Mouse (Mus musculus): ENCODE data around the gene Rad21l. TPM values are rescaled to one million over a fixed set of nuclear protein-coding genes. Genes with fewer than 3 reads are reported as not detected.
A peak's percentile ranks its signal among the peaks of the same experiment; 100 is the strongest.

The Rad21l gene
- polyA plus RNA-seq, 1 experiment from 2014 or later, result not detected

DNA sequence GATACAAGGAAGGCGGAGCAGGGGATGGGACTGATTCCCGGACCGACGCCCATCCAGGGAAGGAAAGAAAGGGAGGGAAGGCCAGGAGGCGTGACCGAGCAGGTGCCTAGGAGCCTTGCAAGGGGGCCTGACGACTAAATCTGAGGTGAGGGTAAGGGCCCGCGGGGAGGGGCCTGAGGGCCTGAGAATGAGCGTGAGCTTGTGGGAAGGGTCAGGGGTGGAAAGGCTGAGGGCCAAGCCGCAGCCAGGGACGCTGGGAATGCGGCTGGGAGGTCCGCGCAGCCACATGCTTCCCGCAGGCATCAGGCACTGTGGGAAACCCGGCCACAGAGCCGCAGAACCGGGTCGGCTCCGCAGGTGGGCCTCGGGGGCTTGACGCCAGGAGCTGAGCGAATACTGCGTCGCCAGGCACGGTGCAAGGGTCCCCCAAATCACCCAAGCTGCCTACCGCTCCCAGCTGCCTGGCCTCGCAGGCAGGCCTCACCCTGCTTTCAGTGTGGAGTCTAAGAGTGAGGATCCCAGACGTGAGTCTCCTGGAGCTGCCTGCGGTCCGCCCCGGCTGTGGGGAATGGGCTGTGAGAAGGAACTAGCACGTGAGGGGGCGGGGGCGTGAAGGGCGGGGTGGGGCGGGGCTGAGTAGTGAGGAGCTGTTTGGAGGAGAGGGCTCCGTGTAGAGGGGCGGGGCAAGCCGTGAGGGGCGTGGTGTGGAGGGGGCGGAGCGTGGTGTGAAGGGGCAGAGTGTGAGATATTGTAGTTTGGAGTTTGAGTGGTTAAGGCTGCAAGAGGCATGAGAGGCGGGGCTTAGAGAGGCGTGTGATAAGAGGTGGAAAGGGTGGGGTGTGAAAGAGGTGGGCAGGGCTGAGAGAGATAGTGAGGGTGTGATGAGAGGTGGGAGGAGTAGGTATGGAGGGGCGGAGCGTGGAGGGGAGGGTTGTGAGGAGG is 2.0 kb upstream of the Rad21l start:
- no peak overlapping the region for H3K9ac ChIP-seq
- WGBS, result 39% methylated on average over 46 of the region's 48 CpGs
- H3K4me1 ChIP-seq, result no peaks in the 10 kb centered on the region
- H3K27me3 ChIP-seq, result peaks cover 4% of the 10 kb centered on the region; the same call in 1 of the 2 replicates
- H3K4me3 ChIP-seq, result peak overlapping the region; percentile 0; the same call in 1 of the 2 replicates
- peak overlapping the region; percentile 33 for H3K4me2 ChIP-seq
- H3K27ac ChIP-seq, result no peak overlapping the region
- H3K9me3 ChIP-seq (replicated peaks), result no peaks in the 10 kb centered on the region
- no peaks in the 10 kb centered on the region for H3K36me3 ChIP-seq (ENCODE audit: poor library complexity, severe bottlenecking)
- ATAC-seq, result peak; percentile 57; the same call in 1 of the 2 replicates

GRCm38 (mm10) chr2:151652053-151652452 is 16.3 kb downstream of the Rad21l start:
- Histone ChIP-seq H3K4me3 (no peak overlapping the region), H3K9ac (no peak overlapping the region), H3K27ac (no peak overlapping the region), H3K27me3 (no peaks in the 10 kb centered on the region), H3K9me3 (replicated peaks) (no peaks in the 10 kb centered on the region), H3K4me2 (no peak overlapping the region), H3K4me1 (no peaks in the 10 kb centered on the region), H3K36me3 (ENCODE audit: poor library complexity, severe bottlenecking) (no peaks in the 10 kb centered on the region)
- 71% methylated on average over 1 of the region's 1 CpGs for WGBS
- no peak for ATAC-seq

DNA sequence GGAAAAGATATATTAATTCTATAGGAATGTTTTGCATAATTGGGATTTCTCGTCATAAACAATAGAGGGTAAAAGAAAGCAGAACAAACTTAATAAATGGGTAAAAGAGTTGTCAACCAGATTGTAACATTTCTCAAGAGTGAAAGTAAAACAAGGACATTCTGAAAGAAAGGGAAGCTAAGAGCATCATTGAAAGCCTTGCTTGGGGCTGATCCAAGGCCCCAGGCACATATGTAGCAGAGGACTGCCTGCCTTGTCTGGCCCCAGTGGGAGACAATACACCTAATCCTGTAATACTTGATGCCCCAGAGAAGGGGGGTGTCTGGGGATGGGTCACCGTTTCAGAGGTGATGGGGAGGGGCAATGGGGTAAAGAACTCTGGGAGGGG is 32.3 kb downstream of the Rad21l start:
- no peak overlapping the region for H3K9ac ChIP-seq
- no peak overlapping the region for H3K4me2 ChIP-seq
- peaks cover 10% of the 10 kb centered on the region for H3K4me1 ChIP-seq
- no peaks in the 10 kb centered on the region for H3K36me3 ChIP-seq (ENCODE audit: poor library complexity, severe bottlenecking)
- no peak for ATAC-seq
- no peaks in the 10 kb centered on the region for H3K9me3 ChIP-seq (replicated peaks)
- peaks cover 13% of the 10 kb centered on the region for H3K27me3 ChIP-seq
- no peak overlapping the region for H3K27ac ChIP-seq
- no peak overlapping the region for H3K4me3 ChIP-seq
- 52% methylated on average over 2 of the region's 2 CpGs for WGBS

- Histone ChIP-seq H3K4me1 (peaks cover 10% of the 10 kb centered on the region), H3K27ac (no peak overlapping the region), H3K9me3 (replicated peaks) (no peaks in the 10 kb centered on the region), H3K4me3 (no peak overlapping the region), H3K9ac (no peak overlapping the region), H3K27me3 (peaks cover 18% of the 10 kb centered on the region), H3K4me2 (no peak overlapping the region), H3K36me3 (ENCODE audit: poor library complexity, severe bottlenecking) (no peaks in the 10 kb centered on the region)
- WGBS, result 66% methylated on average over 9 of the region's 9 CpGs
- no peak for ATAC-seq
Observed at GRCm38 (mm10) chr2:151635362-151636014, 32.8 kb downstream of the Rad21l start.

- H3K4me3 ChIP-seq, result no peak overlapping the region
- peaks cover 18% of the 10 kb centered on the region for H3K27me3 ChIP-seq
- H3K36me3 ChIP-seq (ENCODE audit: poor library complexity, severe bottlenecking), result no peaks in the 10 kb centered on the region
- H3K27ac ChIP-seq, result no peak overlapping the region
- no peak overlapping the region for H3K9ac ChIP-seq
- H3K9me3 ChIP-seq (replicated peaks), result no peaks in the 10 kb centered on the region
- no peak overlapping the region for H3K4me2 ChIP-seq
- WGBS, result 31% methylated on average over 2 of the region's 2 CpGs
- ATAC-seq, result no peak
- peaks cover 10% of the 10 kb centered on the region for H3K4me1 ChIP-seq
Observed at GRCm38 (mm10) chr2:151634903-151635302, 33.4 kb downstream of the Rad21l start.

DNA sequence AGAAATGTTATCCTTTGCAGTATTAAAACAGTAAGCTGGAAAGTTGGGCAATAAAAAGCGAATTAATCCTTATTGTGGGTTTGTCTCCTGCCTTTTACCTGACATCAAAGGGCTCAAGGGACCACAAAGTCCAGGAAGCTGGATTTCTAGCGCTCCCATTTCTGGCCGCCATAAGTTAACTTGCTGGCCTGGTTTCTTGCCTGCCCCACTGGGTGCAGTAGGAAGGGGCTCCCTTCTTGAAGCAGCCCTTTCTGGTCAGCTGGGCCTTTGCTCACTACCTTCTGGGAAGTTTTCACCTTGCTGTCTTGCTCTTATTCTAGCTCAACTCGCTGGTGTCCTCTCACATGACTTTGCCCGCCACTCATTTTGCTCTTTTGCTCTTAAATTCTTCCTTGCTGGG is 35.4 kb downstream of the Rad21l start:
- no peak for ATAC-seq
- WGBS, result 50% methylated on average over 5 of the region's 5 CpGs
- peak overlapping the region; percentile 91; the same call in 1 of the 2 replicates for H3K4me2 ChIP-seq

DNA sequence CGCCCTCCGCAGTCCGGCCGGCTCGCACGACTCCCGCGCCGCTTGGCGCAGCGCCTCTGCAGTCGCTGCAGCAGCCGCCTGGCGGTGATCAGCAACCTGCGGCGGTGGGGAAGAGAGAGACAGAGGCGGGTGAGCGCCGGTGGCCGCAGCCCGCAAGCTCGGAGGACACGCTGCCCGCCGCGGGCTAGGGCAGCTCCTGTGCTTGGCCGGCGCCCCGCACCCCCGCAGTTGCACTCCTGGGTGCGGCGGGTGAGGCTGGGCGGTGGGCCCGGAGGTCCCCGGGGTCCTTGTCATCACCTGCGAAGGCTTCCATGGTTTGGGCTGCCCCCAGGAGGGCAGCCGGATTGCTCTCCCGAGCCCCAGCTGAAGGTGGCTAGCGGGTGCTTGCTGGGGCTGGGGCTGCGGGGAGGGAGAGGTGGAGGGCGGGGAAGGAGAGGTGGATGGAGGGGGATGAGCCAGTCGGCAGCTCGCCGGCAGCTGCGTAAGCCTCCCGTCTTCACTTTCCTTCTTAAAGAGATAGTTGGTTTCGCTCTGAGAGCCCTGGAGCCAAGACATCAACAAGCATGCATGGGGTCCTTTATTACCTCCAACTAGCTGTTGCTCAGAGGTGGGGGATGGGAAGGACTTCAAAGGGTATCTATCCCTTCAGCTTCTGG is 36.0 kb downstream of the Rad21l start, which contains the start of gene Snph:
TSS of gene Snph (minus strand) at position 435 of the 656 bp plus-strand sequence.
- WGBS, result under 1% methylated on average over 27 of the region's 47 CpGs
- Histone ChIP-seq H3K9ac (peak within 1 kb of the TSS; percentile 82), H3K36me3 (ENCODE audit: poor library complexity, severe bottlenecking) (no peaks in the 10 kb centered on the region), H3K4me3 (peak within 1 kb of the TSS; percentile 73), H3K4me1 (peaks cover 10% of the 10 kb centered on the region), H3K4me2 (peak within 1 kb of the TSS; percentile 91), H3K27ac (peak within 1 kb of the TSS; percentile 62), H3K27me3 (peaks cover 23% of the 10 kb centered on the region), H3K9me3 (replicated peaks) (no peaks in the 10 kb centered on the region)
- ATAC-seq, result peak; percentile 87

More for the DNA sequence above, 35.4 kb downstream of the Rad21l start:
- Histone ChIP-seq H3K27me3 (peaks cover 23% of the 10 kb centered on the region), H3K36me3 (ENCODE audit: poor library complexity, severe bottlenecking) (no peaks in the 10 kb centered on the region), H3K4me1 (peaks cover 10% of the 10 kb centered on the region), H3K9ac (no peak overlapping the region), H3K4me3 (no peak overlapping the region; the same call in 1 of the 2 replicates), H3K9me3 (replicated peaks) (no peaks in the 10 kb centered on the region), H3K27ac (no peak overlapping the region)

- ATAC-seq, result peak; percentile 66
- H3K9me3 ChIP-seq (replicated peaks), result no peaks in the 10 kb centered on the region
- whole genome bisulfite sequencing, result 3% methylated on average over 22 of the region's 22 CpGs
Observed at GRCm38 (mm10) chr2:151631406-151632158, 36.8 kb downstream of the Rad21l start.

GRCm38 (mm10) chr2:151629310-151629709 is 39.0 kb downstream of the Rad21l start:
- peaks cover 10% of the 10 kb centered on the region for H3K4me1 ChIP-seq
- 88% methylated on average over 7 of the region's 7 CpGs for WGBS
- no peak overlapping the region for H3K4me2 ChIP-seq
- H3K27ac ChIP-seq, result no peak overlapping the region
- H3K4me3 ChIP-seq, result no peak overlapping the region
- H3K9ac ChIP-seq, result no peak overlapping the region
- H3K9me3 ChIP-seq (replicated peaks), result no peaks in the 10 kb centered on the region
- no peaks in the 10 kb centered on the region for H3K36me3 ChIP-seq (ENCODE audit: poor library complexity, severe bottlenecking)
- peaks cover 23% of the 10 kb centered on the region for H3K27me3 ChIP-seq
- ATAC-seq, result no peak

More at GRCm38 (mm10) chr2:151631406-151632158, 36.8 kb downstream of the Rad21l start:
- peak overlapping the region; percentile 91 for H3K4me2 ChIP-seq
- peaks cover 23% of the 10 kb centered on the region for H3K27me3 ChIP-seq
- peaks cover 10% of the 10 kb centered on the region for H3K4me1 ChIP-seq
- H3K36me3 ChIP-seq (ENCODE audit: poor library complexity, severe bottlenecking), result no peaks in the 10 kb centered on the region
- H3K4me3 ChIP-seq, result peak overlapping the region; percentile 73
- peak overlapping the region; percentile 82 for H3K9ac ChIP-seq
- peak overlapping the region; percentile 62 for H3K27ac ChIP-seq

DNA sequence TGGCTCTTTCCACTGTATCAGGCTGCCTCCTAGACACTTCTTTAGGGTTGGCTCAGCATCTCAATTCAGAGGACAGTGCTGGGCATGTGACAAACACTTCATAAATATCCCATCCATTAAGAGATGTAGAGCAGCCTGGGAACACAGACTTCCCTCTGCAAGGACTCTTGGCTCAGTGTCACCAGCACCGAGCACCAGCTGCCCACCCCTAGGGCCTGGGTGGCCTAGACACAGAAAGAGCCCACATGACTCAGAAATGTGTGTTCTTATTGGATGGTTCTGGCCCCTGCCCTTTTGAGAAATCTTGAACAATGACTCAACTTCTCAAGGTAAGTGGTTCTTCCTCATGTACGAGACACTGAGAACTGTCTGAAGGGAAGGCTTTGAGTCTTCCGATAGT is 40.3 kb downstream of the Rad21l start:
- Histone ChIP-seq H3K9ac (no peak overlapping the region), H3K36me3 (ENCODE audit: poor library complexity, severe bottlenecking) (no peaks in the 10 kb centered on the region), H3K4me3 (no peak overlapping the region), H3K9me3 (replicated peaks) (no peaks in the 10 kb centered on the region), H3K4me2 (no peak overlapping the region), H3K4me1 (peaks cover 10% of the 10 kb centered on the region), H3K27ac (no peak overlapping the region), H3K27me3 (peaks cover 13% of the 10 kb centered on the region)
- ATAC-seq, result no peak
- 83% methylated on average over 3 of the region's 3 CpGs for WGBS

DNA sequence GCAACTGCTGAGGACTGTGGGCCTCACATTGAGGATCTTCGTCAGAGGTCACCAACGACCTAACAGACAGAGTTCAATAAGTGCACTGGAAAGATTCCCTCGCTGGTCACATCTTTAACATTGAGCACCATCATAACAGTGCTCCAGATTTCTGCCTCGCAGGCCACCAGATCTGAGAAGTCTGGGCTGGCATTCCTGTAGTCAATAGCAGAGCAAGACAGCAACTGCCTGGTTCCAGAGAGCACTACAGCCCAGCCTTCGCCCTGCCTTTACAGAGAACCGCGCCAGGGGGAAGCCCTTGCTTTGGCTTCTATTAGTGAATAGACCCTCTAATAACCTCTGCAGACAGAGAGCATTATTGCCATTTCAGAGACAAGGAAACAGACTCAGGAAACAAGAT is 42.0 kb downstream of the Rad21l start:
- H3K27me3 ChIP-seq, result peaks cover 11% of the 10 kb centered on the region; the same call in 1 of the 2 replicates
- no peak overlapping the region for H3K27ac ChIP-seq
- 90% methylated on average over 7 of the region's 7 CpGs for WGBS

More for the DNA sequence above, 42.0 kb downstream of the Rad21l start:
- no peak overlapping the region for H3K4me2 ChIP-seq
- H3K4me1 ChIP-seq, result peaks cover 1% of the 10 kb centered on the region
- no peaks in the 10 kb centered on the region for H3K36me3 ChIP-seq (ENCODE audit: poor library complexity, severe bottlenecking)
- no peak for ATAC-seq
- H3K4me3 ChIP-seq, result no peak overlapping the region
- no peaks in the 10 kb centered on the region for H3K9me3 ChIP-seq (replicated peaks)
- H3K9ac ChIP-seq, result no peak overlapping the region

All from forebrain, embryonic 13.5 days (tissue).